Mouse (Mus musculus) adrenal gland, adult 18-20 months (tissue): ENCODE results near the gene Qrich1. TPM values are rescaled to one million over a fixed set of nuclear protein-coding genes. Genes with fewer than 3 reads are reported as not detected.

Experiments
- DNase-seq, 2 experiments: peaks; one replicate each; pipeline ENCODE4 v3.0.0; 2021 to 2022; ENCODE audit warnings: low spot score in 2 of 2
- total RNA-seq, 2 experiments: library from RNA; stranded (reverse); gene quantifications; 1 replicate in 1 of 2; 2 replicates in 1 of 2; pipeline ENCODE4 v1.2.3; 2021

The Qrich1 gene
- total RNA-seq, 2 experiments from 2014 or later, result 91.5 to 107 TPM

DNA sequence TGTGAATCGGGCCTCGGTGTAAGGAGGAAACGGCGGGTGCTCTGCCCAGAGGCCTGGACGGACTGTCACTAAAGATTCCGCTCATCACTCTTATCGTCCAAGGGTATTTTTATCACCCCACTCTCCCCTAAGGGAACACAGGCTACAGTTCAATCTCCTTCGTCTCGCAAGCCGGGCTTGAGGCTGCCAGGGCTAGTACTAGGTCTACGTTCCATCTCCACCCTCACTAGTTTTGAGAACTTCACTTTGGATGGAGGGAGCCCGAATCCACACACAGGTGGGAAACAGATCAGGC is 25.4 kb upstream of the Qrich1 start:
- DNase-seq, result no peak

DNA sequence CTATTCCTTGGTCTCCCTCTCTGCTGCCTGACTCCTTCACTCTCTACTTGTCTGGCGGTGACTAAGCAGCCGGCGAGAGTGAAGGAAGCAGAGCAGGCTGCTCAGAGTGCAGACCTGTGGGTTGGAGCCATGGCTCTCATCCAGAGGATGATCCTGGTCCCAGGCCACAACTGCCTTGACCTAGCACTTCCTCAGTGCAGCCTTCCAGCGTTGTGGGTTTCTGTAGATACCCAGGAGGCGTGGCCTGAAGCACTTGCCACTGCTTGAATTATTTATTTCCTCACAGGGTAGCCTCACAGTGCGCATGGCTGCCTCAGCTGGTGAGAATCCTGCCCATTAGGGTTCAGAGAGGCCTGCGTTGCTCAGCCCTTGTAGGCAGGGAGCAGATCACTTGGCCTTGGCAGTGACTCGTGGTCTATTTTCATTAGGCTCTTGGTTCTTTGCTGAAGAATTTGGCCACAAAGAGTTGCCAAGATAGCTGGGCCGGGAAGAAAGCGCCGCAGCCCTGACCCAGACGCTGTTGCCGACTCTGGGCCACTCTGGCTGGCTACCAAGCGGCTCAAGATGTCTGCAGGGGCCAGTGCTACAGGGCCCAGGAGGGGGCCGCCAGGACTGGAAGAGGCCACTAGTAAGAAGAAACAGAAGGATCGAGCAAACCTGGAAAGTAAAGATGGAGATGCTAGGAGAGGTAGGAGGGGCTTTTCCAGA is 24.4 kb upstream of the Qrich1 start:
- DNase-seq, result peak; percentile 63

DNA sequence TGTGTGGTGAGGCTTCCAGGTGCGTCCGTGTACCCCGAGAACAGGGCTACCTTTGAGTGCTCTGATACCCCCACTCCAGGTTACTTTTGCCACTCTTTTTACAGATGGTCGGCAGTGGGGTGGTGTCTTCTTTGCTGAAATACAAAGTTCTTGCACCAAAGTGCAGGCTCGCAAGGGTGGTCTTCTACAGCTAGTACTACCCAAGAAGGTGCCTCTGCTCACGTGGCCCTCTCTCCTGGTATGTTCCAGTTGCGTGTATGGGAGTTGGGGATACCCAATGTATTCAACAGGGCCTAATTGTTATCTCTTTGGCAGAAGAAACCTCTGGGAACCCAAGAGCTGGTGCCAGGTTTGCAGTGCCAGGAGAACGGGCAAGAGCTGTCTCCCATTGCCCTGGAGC is 23.4 kb upstream of the Qrich1 start:
- DNase-seq, result no peak

DNA sequence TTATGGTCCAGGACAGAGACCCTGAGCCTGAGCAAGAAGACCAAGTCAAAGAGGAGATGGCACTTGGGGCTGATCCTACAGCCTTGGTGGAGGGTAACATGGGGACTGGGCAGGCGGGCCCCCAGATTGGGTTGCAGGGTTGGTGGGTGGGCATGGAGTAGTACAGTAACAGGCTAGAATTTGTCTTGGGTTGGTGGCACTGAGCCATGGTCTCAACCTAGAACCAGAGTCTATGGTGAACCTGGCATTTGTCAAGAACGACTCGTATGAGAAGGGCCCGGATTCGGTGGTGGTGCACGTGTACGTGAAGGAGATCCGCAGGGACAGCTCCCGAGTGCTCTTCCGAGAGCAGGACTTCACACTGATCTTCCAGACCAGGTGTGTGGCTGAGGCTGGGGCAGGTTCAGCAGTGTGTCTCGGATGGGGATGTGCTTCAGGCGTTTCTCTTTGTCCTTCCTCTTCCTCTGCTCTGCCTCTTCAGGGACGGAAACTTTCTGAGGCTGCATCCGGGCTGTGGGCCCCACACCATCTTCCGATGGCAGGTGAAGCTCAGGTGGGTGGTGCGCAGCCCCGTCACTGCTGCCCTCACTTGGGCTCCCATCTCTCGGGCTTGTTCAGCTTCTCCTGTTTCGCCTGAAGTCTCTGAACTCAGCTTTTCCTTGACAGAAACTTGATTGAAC is 22.3 kb upstream of the Qrich1 start:
- no peak for DNase-seq

DNA sequence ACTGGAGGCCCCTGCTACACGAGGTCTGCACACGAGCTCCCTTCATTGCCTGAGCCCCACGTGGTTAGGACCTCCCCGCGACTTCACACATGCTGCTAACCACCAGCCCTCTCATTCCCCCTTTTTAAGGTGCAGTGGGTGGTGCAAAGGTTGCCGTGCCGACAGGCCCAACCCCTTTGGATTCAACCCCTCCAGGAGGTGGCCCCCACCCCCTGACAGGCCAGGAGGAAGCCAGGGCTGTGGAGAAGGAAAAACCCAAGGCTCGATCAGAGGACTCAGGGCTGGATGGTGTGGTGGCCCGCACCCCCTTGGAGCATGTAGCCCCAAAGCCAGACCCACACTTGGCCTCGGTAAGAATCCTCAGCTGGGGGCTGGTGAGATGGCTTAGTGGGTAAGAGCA is 21.7 kb upstream of the Qrich1 start:
- peak in 1 of 2 experiments; percentile 20 for DNase-seq

DNA sequence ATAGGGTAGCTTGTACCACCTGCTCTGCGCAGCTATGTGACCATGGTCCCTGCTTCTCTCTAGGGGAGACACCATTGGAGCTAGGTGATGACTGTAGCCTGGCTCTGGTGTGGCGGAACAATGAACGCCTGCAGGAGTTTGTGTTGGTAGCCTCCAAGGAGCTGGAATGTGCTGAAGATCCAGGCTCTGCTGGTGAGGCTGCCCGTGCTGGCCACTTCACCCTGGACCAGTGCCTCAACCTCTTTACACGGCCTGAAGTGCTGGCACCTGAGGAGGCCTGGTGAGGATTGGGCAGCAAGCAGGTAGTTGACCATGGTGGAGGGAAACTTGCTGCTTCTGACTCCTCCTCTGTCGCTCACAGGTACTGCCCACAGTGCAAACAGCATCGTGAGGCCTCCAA is 17.4 kb upstream of the Qrich1 start:
- no peak for DNase-seq

DNA sequence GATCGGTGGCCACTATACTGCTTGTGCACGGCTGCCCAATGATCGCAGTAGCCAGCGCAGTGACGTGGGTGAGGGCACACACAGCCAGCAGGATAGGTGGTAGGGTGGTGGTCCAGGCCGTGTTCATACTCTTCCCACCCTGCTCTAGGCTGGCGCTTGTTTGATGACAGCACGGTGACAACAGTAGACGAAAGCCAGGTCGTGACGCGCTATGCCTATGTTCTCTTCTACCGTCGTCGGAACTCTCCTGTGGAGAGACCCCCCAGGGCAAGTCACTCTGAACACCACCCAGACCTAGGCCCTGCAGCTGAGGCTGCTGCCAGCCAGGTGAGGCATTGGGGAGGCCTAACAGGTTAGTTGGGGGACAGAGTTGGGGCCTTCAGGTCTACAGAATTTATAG is 16.7 kb upstream of the Qrich1 start:
- no peak for DNase-seq

DNA sequence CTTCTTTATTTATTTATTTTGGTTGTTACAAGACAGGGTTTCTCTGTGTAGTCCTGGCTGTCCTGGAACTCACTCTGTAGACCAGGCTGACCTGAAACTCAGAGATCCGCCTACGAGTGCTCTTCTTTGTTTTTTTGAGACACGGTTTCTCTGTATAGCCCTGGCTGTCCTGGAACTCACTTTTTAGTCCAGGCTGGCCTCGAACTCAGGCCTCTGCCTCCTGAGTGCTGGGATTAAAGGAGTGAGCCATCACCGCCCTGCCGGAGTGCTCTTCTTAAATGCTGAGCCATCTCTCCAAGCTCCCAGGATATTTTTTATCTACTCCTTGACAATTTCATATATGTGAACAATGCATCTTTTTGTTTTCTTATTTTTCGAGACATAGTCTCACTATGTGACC is 9.7 kb upstream of the Qrich1 start:
- no peak for DNase-seq

DNA sequence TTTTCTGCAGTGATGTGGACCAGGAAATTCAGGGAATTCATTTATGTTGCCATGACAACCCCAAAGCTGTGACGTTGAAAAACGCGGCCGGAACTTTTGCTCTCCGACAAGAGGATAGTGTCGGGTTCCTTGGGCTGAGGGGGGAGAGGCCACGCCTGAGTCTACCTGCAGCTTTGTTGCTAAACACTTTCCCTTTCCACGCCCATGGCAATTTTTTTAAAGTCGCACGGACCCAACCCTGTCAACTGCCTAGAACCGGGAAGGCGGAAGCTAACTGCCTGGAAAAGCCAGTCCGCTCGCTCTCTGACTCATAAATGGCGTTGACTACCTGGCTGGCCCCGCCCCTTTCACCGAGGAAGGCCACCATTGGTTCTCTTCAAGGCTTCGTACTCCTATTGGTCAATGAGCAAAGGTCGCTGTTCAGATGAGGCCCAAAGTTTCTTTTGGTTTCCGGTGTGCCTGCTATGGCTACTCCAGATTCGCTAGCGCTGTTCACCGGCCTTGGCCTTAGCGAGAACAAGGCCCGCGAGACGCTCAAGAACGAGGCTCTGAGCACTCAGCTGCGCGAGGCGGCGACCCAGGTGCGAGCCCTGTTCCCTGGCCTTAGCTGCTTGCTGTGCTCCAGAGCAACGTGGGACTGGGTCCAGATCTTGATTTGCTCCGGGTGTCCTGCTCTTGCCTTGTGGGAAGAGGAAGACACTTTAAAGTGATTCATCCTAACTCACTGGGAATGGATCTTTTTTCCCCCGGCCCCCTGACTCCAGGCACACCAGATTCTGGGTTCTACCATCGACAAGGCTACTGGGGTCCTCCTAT is 8.8 kb upstream of the Qrich1 start, which contains the start of gene Qars:
TSS of gene Qars (plus strand) at position 88 of the 816 bp plus-strand sequence.
- DNase-seq, result peak; percentile 88

DNA sequence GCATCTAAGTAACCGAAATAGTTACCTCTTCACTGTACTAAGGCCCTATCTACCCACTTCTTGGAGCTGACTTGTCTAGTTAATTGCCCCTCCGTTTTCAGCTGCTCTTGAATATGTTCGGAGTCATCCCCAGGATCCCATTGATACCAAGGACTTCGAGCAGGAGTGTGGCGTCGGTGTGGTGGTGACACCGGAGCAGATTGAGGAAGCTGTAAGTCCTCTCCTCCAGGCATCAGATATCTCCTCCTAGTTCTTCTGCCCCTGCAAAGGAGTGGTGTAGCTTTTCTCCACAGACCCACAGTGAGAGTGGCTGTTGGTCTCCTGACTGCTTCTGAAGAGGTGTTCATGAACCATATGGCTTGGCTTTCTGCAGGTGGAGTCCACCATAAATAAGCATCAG is 7.8 kb upstream of the Qrich1 start:
- DNase-seq, result no peak

DNA sequence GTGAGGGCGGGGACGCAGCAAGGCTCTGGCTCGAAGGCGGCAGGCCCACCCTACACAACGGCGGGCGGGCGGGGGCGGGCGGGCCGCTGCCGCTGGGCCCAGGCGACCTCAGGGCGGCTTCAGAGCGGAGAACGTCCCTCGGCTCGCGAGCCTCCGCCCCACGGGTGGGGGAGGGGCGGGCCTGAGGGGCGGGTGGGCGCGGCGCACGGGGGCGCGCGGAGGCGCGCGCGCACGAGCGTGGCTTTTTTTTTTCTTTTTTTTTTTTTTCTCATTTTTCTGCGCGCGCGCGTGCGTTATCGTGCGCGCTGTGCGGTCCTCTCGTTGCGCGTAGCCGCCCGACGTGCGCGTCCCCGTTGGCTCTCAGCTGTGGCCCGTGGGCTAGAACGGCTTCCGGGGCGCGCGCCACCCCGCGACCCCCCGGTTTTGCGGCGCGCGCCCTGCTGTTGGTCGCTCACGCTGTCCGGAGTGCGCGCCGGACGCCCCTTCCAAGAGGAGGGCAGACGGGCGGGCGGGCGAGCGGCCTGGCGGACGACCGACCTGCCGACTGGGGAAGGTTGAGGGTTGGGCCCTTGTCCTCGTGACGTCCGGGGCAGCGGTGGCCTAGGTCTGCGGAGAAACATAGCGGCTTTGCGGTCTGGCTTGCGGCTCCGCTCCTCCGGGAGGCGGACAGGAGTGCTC is 786 bp downstream of the Qrich1 start:
- peak; percentile 76 to 77 for DNase-seq

DNA sequence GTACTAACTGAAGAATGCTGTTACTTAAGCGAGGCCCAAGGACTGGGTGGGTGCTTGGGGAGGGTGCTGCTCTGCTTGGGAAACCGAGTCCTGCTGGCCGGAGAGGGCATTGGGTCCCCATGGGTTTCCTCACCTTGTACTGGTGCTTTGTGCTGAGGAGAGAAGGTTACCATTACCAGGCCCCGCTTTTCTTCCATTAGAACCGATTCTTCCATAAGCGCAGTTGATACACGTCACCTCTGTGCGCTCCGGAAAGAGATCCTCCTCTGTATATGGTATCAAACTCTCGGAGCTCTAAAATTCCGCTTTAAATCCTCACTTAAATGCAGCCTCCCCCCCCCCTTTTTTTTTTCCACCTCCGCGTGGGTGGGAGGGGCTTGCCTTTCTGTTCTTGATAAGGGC is 1.3 kb downstream of the Qrich1 start:
- DNase-seq, result no peak

DNA sequence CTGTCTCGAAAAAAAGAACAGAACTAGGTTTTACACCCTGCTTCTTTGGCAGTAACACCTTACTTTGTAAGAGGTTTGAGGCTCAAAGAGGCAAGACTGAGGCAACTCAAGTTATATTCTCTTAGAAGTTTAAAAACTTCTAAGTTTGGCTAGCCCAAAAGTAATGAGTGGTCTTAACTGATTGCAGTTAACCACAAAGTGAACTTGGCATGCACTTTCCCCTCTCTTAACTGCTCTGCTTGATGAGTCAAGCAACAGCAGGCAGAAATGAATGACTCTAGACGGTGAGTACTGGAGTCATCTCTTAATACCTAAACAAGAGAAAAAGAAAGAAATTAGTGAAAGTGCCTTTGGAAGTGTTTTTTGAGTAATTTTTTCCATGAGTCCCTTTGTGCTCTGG is 5.0 kb downstream of the Qrich1 start:
- no peak for DNase-seq

DNA sequence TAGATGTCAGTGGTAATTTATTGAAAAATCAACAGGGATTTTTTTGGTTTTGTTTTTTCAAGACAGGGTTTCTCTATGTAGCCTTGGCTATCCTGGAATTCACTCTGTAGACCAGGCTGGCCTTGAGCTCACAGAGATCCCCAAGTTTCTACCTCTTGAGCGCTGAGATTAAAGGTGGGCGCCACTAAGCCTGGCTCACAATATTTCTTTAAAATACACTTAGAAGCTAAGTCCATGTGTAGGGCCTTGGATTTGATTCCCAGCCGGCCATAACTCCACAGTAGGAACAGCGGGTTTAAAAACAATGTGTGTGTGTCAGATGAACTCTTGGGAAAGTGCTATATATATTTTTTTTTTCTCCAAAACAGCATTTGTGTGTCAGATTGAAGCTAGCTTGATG is 6.7 kb downstream of the Qrich1 start:
- no peak for DNase-seq

DNA sequence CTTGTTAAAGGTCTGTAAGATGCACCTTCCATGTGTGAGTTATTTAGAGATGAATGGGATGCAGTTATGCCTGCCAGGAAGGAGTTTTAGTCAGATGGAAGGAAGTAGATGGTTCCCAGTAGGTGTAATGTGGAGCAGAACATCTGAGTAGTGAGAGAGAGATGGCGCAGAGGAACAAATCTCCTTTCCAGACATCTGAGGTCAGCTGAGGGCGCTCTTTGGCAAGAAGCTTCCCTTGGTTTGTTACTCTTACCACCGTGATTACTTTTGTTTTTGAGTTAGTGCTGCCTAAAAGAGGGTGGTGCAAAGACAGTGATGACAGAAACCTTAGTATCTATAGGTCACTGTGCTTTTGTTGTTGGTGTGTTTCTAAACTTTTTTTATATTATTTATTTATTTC is 8.8 kb downstream of the Qrich1 start:
- DNase-seq, result no peak

DNA sequence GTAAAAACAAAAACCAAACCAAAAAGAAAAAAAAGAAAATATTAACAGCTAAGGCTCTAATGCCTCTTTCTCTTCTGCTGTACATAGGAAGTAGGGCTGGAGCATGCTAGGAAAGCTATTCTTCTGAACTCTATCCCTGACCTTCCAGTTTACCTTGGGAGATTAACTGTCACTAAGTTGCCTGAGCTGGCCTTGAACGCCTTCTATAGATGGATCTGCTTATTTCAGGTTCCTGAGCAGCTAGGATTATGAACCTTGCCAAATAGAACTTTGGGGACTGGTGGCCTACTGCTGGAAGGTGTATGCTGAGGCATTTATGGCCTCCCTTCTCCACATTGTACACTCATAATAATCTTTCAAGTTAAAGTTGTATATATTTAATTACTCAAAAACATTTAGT is 14.3 kb downstream of the Qrich1 start:
- DNase-seq, result no peak

DNA sequence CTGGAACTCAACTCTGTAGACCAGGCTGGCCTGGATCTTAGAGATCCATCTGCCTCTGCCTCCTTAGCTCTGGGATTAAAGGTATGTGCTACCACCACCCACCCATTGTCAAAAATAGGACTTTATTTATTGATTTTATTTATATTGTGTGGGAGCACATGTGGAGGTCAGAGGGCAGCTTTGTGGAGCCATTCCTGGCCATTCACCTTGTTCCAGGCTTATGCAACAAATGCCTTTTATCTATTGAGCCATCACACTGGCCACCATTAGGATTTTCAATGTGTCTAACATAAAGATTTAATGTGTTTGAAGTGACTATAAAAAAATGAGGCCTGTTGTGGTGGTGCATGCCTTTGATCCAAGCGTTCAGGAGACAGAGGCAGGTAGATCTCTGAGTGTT is 14.9 kb downstream of the Qrich1 start:
- DNase-seq, result no peak

DNA sequence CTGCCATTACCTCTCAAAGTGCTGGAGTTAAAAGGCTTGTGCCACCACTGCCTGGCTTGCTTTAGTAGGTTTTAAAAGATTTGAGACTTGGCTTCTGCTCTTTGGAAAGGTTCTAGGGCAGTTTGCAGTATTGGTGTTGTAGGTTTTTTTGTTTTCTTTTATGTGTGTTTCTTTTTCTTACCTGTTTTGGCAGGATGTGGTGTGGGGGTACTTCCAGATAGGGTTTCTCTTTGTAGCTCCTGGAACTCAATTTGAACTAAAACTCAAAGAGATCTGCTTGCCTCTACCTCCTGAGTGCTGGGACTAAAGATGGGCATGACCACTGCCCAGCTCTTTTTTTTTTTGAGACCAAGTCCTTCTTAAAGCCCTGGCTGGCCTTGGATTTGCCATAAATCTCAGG is 24.2 kb downstream of the Qrich1 start:
- no peak for DNase-seq

DNA sequence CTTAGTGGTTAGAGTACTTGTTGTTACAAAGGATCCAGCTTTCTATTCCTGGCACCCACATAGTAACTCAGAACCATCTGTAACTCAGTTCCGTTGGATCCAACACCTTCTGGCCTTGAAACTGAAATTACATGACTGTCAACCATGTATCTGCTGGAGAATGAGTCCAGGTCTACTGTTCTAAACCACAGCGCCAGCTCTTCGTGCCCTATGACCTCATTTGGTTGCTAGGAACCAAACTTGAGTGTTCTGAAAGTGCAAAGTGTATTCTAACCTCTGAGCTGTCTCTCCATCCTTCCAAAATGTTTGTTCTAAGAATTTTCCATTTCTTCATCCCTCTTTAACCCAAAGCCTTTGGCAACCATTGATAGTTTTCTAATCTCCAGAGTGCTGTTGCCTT is 29.4 kb downstream of the Qrich1 start:
- no peak for DNase-seq

DNA sequence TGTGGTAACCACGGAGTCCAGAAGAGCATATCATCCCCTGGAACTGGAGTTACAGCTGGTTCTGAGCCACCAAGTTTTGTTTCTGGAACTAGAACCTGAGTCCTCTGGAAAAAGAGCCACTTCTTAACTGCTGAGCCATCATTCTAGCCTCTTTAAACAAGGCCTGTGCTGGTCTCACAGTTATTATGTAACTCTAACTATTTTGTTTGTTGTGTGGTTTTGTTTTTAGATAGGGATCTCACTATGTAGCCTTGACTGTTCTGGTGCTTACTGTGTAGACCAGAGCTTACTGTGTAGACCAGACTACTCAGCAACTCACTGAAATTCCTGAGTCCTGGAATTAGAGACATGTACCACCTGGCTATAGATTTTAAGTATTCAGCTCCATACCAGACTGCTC is 30.3 kb downstream of the Qrich1 start:
- DNase-seq, result no peak

DNA sequence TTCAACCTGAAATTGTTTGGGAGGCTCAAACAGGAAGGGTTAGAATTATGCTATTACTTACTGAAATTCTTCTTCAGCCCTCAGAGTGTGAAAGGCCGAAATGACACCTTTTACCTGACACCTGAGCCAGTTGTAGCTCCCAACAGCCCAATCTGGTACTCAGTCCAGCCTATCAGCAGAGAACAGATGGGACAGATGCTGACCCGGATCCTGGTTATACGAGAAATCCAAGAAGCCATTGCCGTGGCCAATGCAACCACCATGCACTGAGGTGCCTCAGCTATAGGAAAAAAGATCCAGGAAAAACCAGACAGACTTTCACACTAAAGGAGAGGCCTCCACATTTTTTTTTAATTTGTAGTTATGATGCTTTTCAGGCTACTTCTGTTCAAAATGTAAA is 42.6 kb downstream of the Qrich1 start:
- no peak for DNase-seq
